Mouse (Mus musculus) G1E (cell line): ENCODE results near the gene Tomm40. TPM values are rescaled to one million over a fixed set of nuclear protein-coding genes. Genes with fewer than 3 reads are reported as not detected.
A peak's percentile ranks its signal among the peaks of the same experiment; 100 is the strongest.

Source experiments
- ATAC-seq: 2 replicates; pipeline ENCODE4 v1.8.0; 2016; ENCODE audit warnings: mild to moderate bottlenecking; ENCODE audit not compliant: insufficient number of reproducible peaks, poor library complexity, low FRiP score, severe bottlenecking; ENCODE audit errors: extremely low read depth
- DNase-seq: peaks from one replicate; pipeline ENCODE4 v3.0.0; 2012; ENCODE audit warnings: low spot score
- H3K27me3 ChIP-seq: 2 replicates; pipeline ENCODE4 v1.6.1; 2012; ENCODE audit warnings: mild to moderate bottlenecking, low read length, inconsistent platforms; ENCODE audit not compliant: insufficient read depth
- H3K36me3 ChIP-seq: replicated peaks from 2 replicates; pipeline ENCODE3; 2012; ENCODE audit warnings: mild to moderate bottlenecking, inconsistent platforms
- H3K4me1 ChIP-seq: 2 replicates; pipeline ENCODE4 v1.6.1; 2012; ENCODE audit warnings: low read depth, low read length, inconsistent platforms, mixed read lengths; ENCODE audit not compliant: insufficient read depth
- H3K4me3 ChIP-seq: 2 replicates; pipeline ENCODE4 v1.5.1; 2012; ENCODE audit warnings: low read depth, mild to moderate bottlenecking, inconsistent platforms, low read length, moderate library complexity, mixed read lengths
- H3K9me3 ChIP-seq: replicated peaks from 2 replicates; pipeline ENCODE4 v1.6.1; 2012; ENCODE audit warnings: inconsistent platforms
- CTCF ChIP-seq: IDR thresholded peaks from 2 replicates; pipeline ENCODE4 v1.5.1; 2012; ENCODE audit warnings: low read depth, low read length, inconsistent platforms, mixed read lengths
- GATA1 ChIP-seq: IDR thresholded peaks from 2 replicates; pipeline ENCODE4 v1.6.1; 2012; ENCODE audit warnings: borderline replicate concordance, low read length, inconsistent platforms, mixed read lengths
- GATA2 ChIP-seq: IDR thresholded peaks from 2 replicates; pipeline ENCODE4 v1.6.1; 2012; ENCODE audit warnings: low read depth, low read length, inconsistent platforms, borderline replicate concordance
- POLR2AphosphoS5 ChIP-seq: IDR thresholded peaks from 2 replicates; pipeline ENCODE4 v1.6.1; 2012; ENCODE audit warnings: low read depth, low read length, inconsistent platforms; ENCODE audit not compliant: insufficient replicate concordance
- TAL1 ChIP-seq: conservative IDR thresholded peaks from 2 replicates; pipeline ENCODE4 v1.6.1; 2012; ENCODE audit warnings: low read depth, low read length, inconsistent platforms, mixed read lengths
- polyA plus RNA-seq: library from polyadenylated mRNA; stranded (reverse); fragments of >175 nt; gene quantifications from 2 replicates; pipeline ENCODE4 v1.2.3, GENCODE M21; 2012
- total RNA-seq, 2 experiments: library from RNA; stranded (forward) in 1 of 2; stranded (reverse) in 1 of 2; fragments of 200-1000 nt in 1 of 2; fragments of >200 nt in 1 of 2; fragmentation: Nextera tagmentation in 1 of 2; gene quantifications; 2 replicates each; pipeline ENCODE4 v1.2.3; 2014 to 2017

Gene Tomm40
- total and polyA plus RNA-seq, 3 experiments: 49.1 to 377 (median 75.6) TPM

DNA sequence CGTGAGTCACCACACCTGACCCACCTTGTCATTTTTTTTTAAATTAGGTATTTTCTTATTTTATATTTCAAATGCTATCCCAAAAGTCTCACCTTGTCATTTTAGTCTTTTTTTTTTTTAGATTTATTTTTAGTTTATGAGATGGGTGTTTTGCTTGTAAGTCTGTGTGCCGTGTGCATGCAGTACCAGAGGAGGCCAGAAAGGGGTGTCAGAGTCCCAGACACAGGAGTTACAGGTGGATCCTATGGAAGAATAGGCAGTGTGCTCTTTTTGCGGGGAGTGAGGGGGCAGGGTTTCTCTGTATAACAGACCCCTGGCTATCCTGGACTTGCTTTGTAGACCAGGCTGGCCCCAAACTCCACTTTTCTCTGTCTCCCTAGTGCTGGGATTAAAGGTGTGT lies 23.5 kb upstream of the Tomm40 start:
- Histone ChIP-seq H3K9me3 (no peaks in the 10 kb centered on the region), H3K4me3 (no peak overlapping the region), H3K36me3 (peaks cover 76% of the 10 kb centered on the region), H3K4me1 (peaks cover 66% of the 10 kb centered on the region), H3K27me3 (no peaks in the 10 kb centered on the region)
- TF ChIP-seq GATA2 (no peak), TAL1 (no peak), POLR2AphosphoS5 (no peak), GATA1 (no peak), CTCF (no peak)
- ATAC-seq (no peak), DNase-seq (no peak)

DNA sequence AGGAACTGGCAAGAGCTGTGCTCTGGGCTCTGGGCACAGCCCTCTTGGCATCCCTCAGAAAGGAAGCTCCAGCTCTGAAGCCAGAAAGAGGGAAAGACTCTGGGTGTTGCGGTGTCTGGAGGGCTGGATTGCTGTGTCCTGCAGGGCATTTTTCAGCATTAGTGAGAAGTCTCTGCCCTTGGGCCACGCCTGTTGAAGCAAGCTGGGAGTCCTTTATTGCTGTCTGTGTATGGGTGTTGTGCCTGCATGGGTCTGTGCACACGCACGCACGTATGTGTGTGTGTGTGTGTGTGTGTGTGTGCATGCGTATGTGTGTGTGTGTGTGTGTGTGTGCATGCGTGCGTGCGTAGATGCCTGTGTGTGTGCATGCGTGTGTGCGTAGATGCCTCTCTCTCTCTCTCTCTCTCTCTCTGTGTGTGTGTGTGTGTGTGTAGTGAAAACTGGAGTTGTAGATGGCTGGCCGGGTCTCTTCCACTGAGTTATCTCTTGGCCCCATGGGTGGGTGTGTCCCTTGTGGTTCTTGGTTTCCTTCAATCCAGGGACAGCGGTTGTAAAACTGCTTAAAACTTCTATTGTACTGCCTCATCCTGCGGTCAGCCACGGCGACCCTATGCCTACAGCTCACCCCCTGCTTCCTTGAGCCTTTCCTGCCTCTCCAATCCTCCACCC lies 21.3 kb upstream of the Tomm40 start:
- no peak for TF ChIP-seq GATA1
- TF ChIP-seq CTCF: no peak
- TF ChIP-seq GATA2: no peak
- no peak for TF ChIP-seq POLR2AphosphoS5
- TF ChIP-seq TAL1: peak; percentile 51
- H3K9me3 ChIP-seq: no peaks in the 10 kb centered on the region
- peak overlapping the region; percentile 53; the same call in 1 of the 2 replicates for H3K4me3 ChIP-seq
- peaks cover 50% of the 10 kb centered on the region for H3K4me1 ChIP-seq
- DNase-seq: peak; percentile 70
- peak; percentile 91 for ATAC-seq
- H3K27me3 ChIP-seq: no peaks in the 10 kb centered on the region
- H3K36me3 ChIP-seq: peaks cover 75% of the 10 kb centered on the region

DNA sequence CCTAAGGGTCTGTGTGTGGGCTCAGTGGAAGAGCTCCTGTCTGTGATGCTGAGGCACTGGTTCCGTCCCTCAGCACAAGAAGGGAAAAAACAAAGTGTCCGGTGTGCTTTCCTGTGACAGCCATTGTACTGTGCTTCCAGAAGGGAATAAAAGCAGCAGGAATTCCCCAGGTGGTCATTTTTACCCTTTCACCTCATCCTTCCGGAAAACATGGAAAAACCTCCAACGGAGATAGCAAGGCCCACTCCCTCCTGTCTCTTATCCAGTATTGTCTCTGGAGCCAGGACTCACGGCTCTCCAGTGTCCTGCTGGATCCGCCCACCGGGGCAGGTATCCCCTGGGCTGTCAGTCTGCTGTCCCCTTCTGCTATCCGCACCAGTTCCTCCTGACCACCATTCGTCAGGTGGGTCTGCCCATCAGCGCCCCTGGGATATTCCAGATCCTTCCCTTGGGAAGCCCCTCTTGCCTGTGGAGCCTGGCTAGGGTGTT lies 19.0 kb upstream of the Tomm40 start:
- H3K36me3 ChIP-seq: peaks cover 82% of the 10 kb centered on the region
- H3K4me3 ChIP-seq: no peak overlapping the region
- H3K27me3 ChIP-seq: no peaks in the 10 kb centered on the region
- H3K4me1 ChIP-seq: peaks cover 34% of the 10 kb centered on the region
- no peak for DNase-seq
- H3K9me3 ChIP-seq: no peaks in the 10 kb centered on the region
- TF ChIP-seq CTCF (no peak), GATA2 (no peak), POLR2AphosphoS5 (no peak), TAL1 (no peak), GATA1 (no peak)
- no peak for ATAC-seq

- no peak for ATAC-seq
- Histone ChIP-seq H3K4me3 (no peak overlapping the region), H3K36me3 (peaks cover 93% of the 10 kb centered on the region), H3K27me3 (no peaks in the 10 kb centered on the region), H3K9me3 (no peaks in the 10 kb centered on the region), H3K4me1 (peaks cover 12% of the 10 kb centered on the region)
- DNase-seq: no peak
- TF ChIP-seq POLR2AphosphoS5: no peak
- no peak for TF ChIP-seq CTCF
- TF ChIP-seq GATA1: no peak
- no peak for TF ChIP-seq TAL1
- TF ChIP-seq GATA2: no peak
Observed at GRCm38 (mm10) chr7:19726541-19726940, 11.3 kb upstream of the Tomm40 start.

GRCm38 (mm10) chr7:19724167-19724566 lies 8.9 kb upstream of the Tomm40 start:
- Histone ChIP-seq H3K36me3 (peaks cover 78% of the 10 kb centered on the region), H3K9me3 (no peaks in the 10 kb centered on the region), H3K4me3 (no peak overlapping the region), H3K4me1 (peaks cover 15% of the 10 kb centered on the region), H3K27me3 (no peaks in the 10 kb centered on the region)
- no peak for TF ChIP-seq POLR2AphosphoS5
- TF ChIP-seq GATA1: no peak
- TF ChIP-seq TAL1: no peak
- TF ChIP-seq CTCF: no peak
- no peak for TF ChIP-seq GATA2
- ATAC-seq: no peak
- no peak for DNase-seq

DNA sequence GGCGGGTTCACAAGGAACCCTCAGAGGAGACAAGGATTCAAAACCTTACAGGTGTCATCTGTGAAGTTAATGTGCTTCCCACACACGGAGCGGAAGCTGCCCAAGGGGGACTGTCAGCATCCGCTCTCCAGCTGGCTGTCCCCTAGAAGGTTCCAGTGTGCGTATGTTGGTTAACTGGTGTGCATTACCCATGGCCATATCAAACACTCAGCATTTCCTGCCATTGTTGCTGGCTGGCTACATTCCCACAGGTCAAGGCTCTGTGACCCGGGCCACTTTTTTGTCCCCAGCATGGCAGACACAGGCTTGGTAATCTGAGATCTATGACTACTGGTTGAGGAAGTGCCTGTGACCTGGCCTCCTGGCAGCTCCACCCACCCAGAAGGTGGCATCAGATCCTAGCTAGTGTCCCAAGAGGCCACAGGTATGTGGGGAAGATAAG lies 7.5 kb upstream of the Tomm40 start:
- DNase-seq (no peak), ATAC-seq (no peak)
- Histone ChIP-seq H3K36me3 (peaks cover 76% of the 10 kb centered on the region), H3K4me3 (no peak overlapping the region), H3K9me3 (no peaks in the 10 kb centered on the region), H3K4me1 (peaks cover 17% of the 10 kb centered on the region), H3K27me3 (no peaks in the 10 kb centered on the region)
- no peak for TF ChIP-seq GATA1
- TF ChIP-seq TAL1: no peak
- TF ChIP-seq GATA2: no peak
- no peak for TF ChIP-seq CTCF
- no peak for TF ChIP-seq POLR2AphosphoS5
